Mouse (Mus musculus): ENCODE results near the gene Tbck. TPM values are rescaled to one million over a fixed set of nuclear protein-coding genes. Genes with fewer than 3 reads are reported as not detected.
A peak's percentile ranks its signal among the peaks of the same experiment; 100 is the strongest.

Tbck gene
- total and polyA plus RNA-seq, 2 experiments from 2014 or later, result 35.0 to 39.9 TPM

GRCm38 (mm10) chr3:132713913-132714312 lies 30.0 kb downstream of the Tbck start:
- WGBS, result 88% methylated on average over 5 of the region's 5 CpGs
- H3K4me1 ChIP-seq (ENCODE audit: insufficient read depth), result no peaks in the 10 kb centered on the region

GRCm38 (mm10) chr3:132717316-132717715 lies 33.4 kb downstream of the Tbck start:
- H3K9ac ChIP-seq, result no peak overlapping the region
- no peak for DNase-seq
- peaks cover 14% of the 10 kb centered on the region for H3K36me3 ChIP-seq (ENCODE audit: insufficient read depth)
- ATAC-seq, result no peak
- H3K4me1 ChIP-seq (ENCODE audit: insufficient read depth), result no peaks in the 10 kb centered on the region
- WGBS, result 97% methylated on average over 4 of the region's 4 CpGs
- no peaks in the 10 kb centered on the region for H3K9me3 ChIP-seq (ENCODE audit: low read length)
- H3K4me3 ChIP-seq (ENCODE audit: low read depth, low read length), result no peak overlapping the region
- H3K27ac ChIP-seq (ENCODE audit: low read depth, low read length), result no peak overlapping the region
- H3K4me2 ChIP-seq (ENCODE audit: low read depth), result no peak overlapping the region
- no peak for TF ChIP-seq CTCF (IDR thresholded peaks at IDR 0.05; ENCODE audit: low read depth)
- no peaks in the 10 kb centered on the region for H3K27me3 ChIP-seq (ENCODE audit: insufficient read depth, low read length)

More at GRCm38 (mm10) chr3:132713913-132714312, 30.0 kb downstream of the Tbck start:
- no peak overlapping the region for H3K4me3 ChIP-seq (ENCODE audit: low read depth, low read length)
- no peak overlapping the region for H3K9ac ChIP-seq
- H3K27ac ChIP-seq (ENCODE audit: low read depth, low read length), result no peak overlapping the region
- H3K4me2 ChIP-seq (ENCODE audit: low read depth), result no peak overlapping the region
- H3K27me3 ChIP-seq (ENCODE audit: insufficient read depth, low read length), result no peaks in the 10 kb centered on the region
- no peaks in the 10 kb centered on the region for H3K9me3 ChIP-seq (ENCODE audit: low read length)
- TF ChIP-seq CTCF (IDR thresholded peaks at IDR 0.05; ENCODE audit: low read depth), result no peak
- ATAC-seq, result no peak
- no peak for DNase-seq
- H3K36me3 ChIP-seq (ENCODE audit: insufficient read depth), result no peaks in the 10 kb centered on the region

- Histone ChIP-seq H3K27me3 (ENCODE audit: insufficient read depth, low read length) (no peaks in the 10 kb centered on the region), H3K36me3 (ENCODE audit: insufficient read depth) (peaks cover 50% of the 10 kb centered on the region), H3K9ac (no peak overlapping the region), H3K4me2 (ENCODE audit: low read depth) (no peak overlapping the region), H3K4me3 (ENCODE audit: low read depth, low read length) (no peak overlapping the region), H3K9me3 (ENCODE audit: low read length) (no peaks in the 10 kb centered on the region), H3K27ac (ENCODE audit: low read depth, low read length) (no peak overlapping the region), H3K4me1 (ENCODE audit: insufficient read depth) (no peaks in the 10 kb centered on the region)
- ATAC-seq (no peak), DNase-seq (no peak)
- TF ChIP-seq CTCF (IDR thresholded peaks at IDR 0.05; ENCODE audit: low read depth), result no peak
- 96% methylated on average over 3 of the region's 3 CpGs for WGBS
Observed at GRCm38 (mm10) chr3:132724326-132724725, 40.4 kb downstream of the Tbck start.

GRCm38 (mm10) chr3:132744287-132745146 lies 60.6 kb downstream of the Tbck start:
- no peak; the same call in 1 of the 2 replicates for ATAC-seq
- Histone ChIP-seq H3K4me3 (ENCODE audit: low read depth, low read length) (no peak overlapping the region), H3K27ac (ENCODE audit: low read depth, low read length) (no peak overlapping the region), H3K4me2 (ENCODE audit: low read depth) (no peak overlapping the region), H3K4me1 (ENCODE audit: insufficient read depth) (no peaks in the 10 kb centered on the region), H3K9ac (no peak overlapping the region), H3K9me3 (ENCODE audit: low read length) (no peaks in the 10 kb centered on the region), H3K36me3 (ENCODE audit: insufficient read depth) (0 out of 2 replicates have a peak, but pooled peaks cover 9% of the 10 kb centered on the region), H3K27me3 (ENCODE audit: insufficient read depth, low read length) (no peaks in the 10 kb centered on the region)
- 39% methylated on average over 10 of the region's 10 CpGs for WGBS
- no peak for TF ChIP-seq CTCF (IDR thresholded peaks at IDR 0.05; ENCODE audit: low read depth)
- no peak for DNase-seq

GRCm38 (mm10) chr3:132747036-132747435 lies 63.1 kb downstream of the Tbck start:
- peak; percentile 86 for TF ChIP-seq CTCF (IDR thresholded peaks at IDR 0.05; ENCODE audit: low read depth)
- WGBS, result 17% methylated on average over 3 of the region's 3 CpGs
- ATAC-seq, result peak; percentile 97

GRCm38 (mm10) chr3:132747766-132748165 lies 63.8 kb downstream of the Tbck start:
- no peak for TF ChIP-seq CTCF (IDR thresholded peaks at IDR 0.05; ENCODE audit: low read depth)
- no peak for DNase-seq

More at GRCm38 (mm10) chr3:132747036-132747435, 63.1 kb downstream of the Tbck start:
- Histone ChIP-seq H3K27me3 (ENCODE audit: insufficient read depth, low read length) (no peaks in the 10 kb centered on the region), H3K9me3 (ENCODE audit: low read length) (no peaks in the 10 kb centered on the region), H3K4me1 (ENCODE audit: insufficient read depth) (no peaks in the 10 kb centered on the region), H3K27ac (ENCODE audit: low read depth, low read length) (no peak overlapping the region), H3K4me3 (ENCODE audit: low read depth, low read length) (no peak overlapping the region), H3K36me3 (ENCODE audit: insufficient read depth) (0 out of 2 replicates have a peak, but pooled peaks cover 9% of the 10 kb centered on the region), H3K4me2 (ENCODE audit: low read depth) (no peak overlapping the region), H3K9ac (no peak overlapping the region)
- peak; percentile 80 for DNase-seq

GRCm38 (mm10) chr3:132748750-132749149 lies 64.8 kb downstream of the Tbck start:
- no peak for TF ChIP-seq CTCF (IDR thresholded peaks at IDR 0.05; ENCODE audit: low read depth)
- H3K4me1 ChIP-seq (ENCODE audit: insufficient read depth), result no peaks in the 10 kb centered on the region
- H3K36me3 ChIP-seq (ENCODE audit: insufficient read depth), result peaks cover 22% of the 10 kb centered on the region
- WGBS, result 92% methylated on average over 3 of the region's 3 CpGs
- H3K4me3 ChIP-seq (ENCODE audit: low read depth, low read length), result no peak overlapping the region
- H3K27ac ChIP-seq (ENCODE audit: low read depth, low read length), result no peak overlapping the region
- H3K9ac ChIP-seq, result no peak overlapping the region
- ATAC-seq (no peak), DNase-seq (no peak)
- no peaks in the 10 kb centered on the region for H3K9me3 ChIP-seq (ENCODE audit: low read length)
- H3K4me2 ChIP-seq (ENCODE audit: low read depth), result no peak overlapping the region
- H3K27me3 ChIP-seq (ENCODE audit: insufficient read depth, low read length), result no peaks in the 10 kb centered on the region

More at GRCm38 (mm10) chr3:132747766-132748165, 63.8 kb downstream of the Tbck start:
- no peak overlapping the region for H3K4me2 ChIP-seq (ENCODE audit: low read depth)
- H3K36me3 ChIP-seq (ENCODE audit: insufficient read depth), result peaks cover 14% of the 10 kb centered on the region; the same call in 1 of the 2 replicates
- H3K9me3 ChIP-seq (ENCODE audit: low read length), result no peaks in the 10 kb centered on the region
- no peak overlapping the region for H3K27ac ChIP-seq (ENCODE audit: low read depth, low read length)
- H3K4me3 ChIP-seq (ENCODE audit: low read depth, low read length), result no peak overlapping the region
- H3K9ac ChIP-seq, result no peak overlapping the region
- ATAC-seq, result no peak
- H3K4me1 ChIP-seq (ENCODE audit: insufficient read depth), result no peaks in the 10 kb centered on the region
- no peaks in the 10 kb centered on the region for H3K27me3 ChIP-seq (ENCODE audit: insufficient read depth, low read length)
- 86% methylated on average over 14 of the region's 14 CpGs for WGBS

All from forebrain, postnatal 0 days (tissue).